In genomic region chr12:72940071-72940821, GRCm38 (mm10) we compare ENCODE assay signal across 10 mouse cellular contexts. TPM values are rescaled to one million over a fixed set of nuclear protein-coding genes. Genes with fewer than 3 reads are reported as not detected.
DNase-seq lines count a peak whose midpoint lies in the region; ATAC-seq and TF ChIP-seq lines count a peak whose summit lies in the region.
"Had no signal": no experiment of that assay in that cellular context is flagged by ENCODE, and none has a peak within 500 bp of the region (broad histone marks: within the 10 kb centered on the region; RNA-seq: fewer than 3 reads in every experiment).

Gene 4930447C04Rik, minus strand, starts transcription at chr12:72940774.

- H3K36me3 ChIP-seq in heart, embryonic 10.5 days, result no peaks in the 10 kb centered on the region
- H3K36me3 ChIP-seq in E14TG2a.4 (ENCODE audit: insufficient read depth, low read length), result no peaks in the 10 kb centered on the region
- H3K36me3 ChIP-seq in forebrain, embryonic 11.5 days (ENCODE audit: control insufficient read depth, insufficient read depth, low read length), result no peaks in the 10 kb centered on the region
- no peaks in the 10 kb centered on the region for H3K36me3 ChIP-seq in limb, embryonic 11.5 days (ENCODE audit: control insufficient read depth, insufficient read depth, low read length)

- peak within 1 kb of the TSS; percentile 52 for H3K4me3 ChIP-seq in heart, embryonic 10.5 days
- H3K4me3 ChIP-seq in E14TG2a.4 (replicated peaks; ENCODE audit: low read length), result peak within 1 kb of the TSS; percentile 81
- H3K4me3 ChIP-seq in forebrain, embryonic 11.5 days (ENCODE audit: low read depth, low read length), result peak within 1 kb of the TSS; percentile 14; the same call in 1 of the 2 replicates
- peak within 1 kb of the TSS; percentile 10 for H3K4me3 ChIP-seq in limb, embryonic 11.5 days (ENCODE audit: low read depth, low read length)

- peaks cover 18% of the 10 kb centered on the region for H3K4me1 ChIP-seq in heart, embryonic 10.5 days
- peaks cover 46% of the 10 kb centered on the region for H3K4me1 ChIP-seq in E14TG2a.4 (replicated peaks; ENCODE audit: low read depth, low read length)
- H3K4me1 ChIP-seq in forebrain, embryonic 11.5 days (replicated peaks; ENCODE audit: control insufficient read depth, insufficient read depth, low read length), result peaks cover 8% of the 10 kb centered on the region; the same call in 1 of the 2 replicates
- 0 out of 2 replicates have a peak, but pooled peaks cover under 1% of the 10 kb centered on the region for H3K4me1 ChIP-seq in limb, embryonic 11.5 days (ENCODE audit: control insufficient read depth, insufficient read depth, low read length)

- peaks cover 98% of the 10 kb centered on the region for H3K27me3 ChIP-seq in heart, embryonic 10.5 days (ENCODE audit: insufficient read depth, poor library complexity, severe bottlenecking)
- peaks cover 87% of the 10 kb centered on the region for H3K27me3 ChIP-seq in E14TG2a.4 (ENCODE audit: insufficient read depth, low read length)
- peaks cover 83% of the 10 kb centered on the region for H3K27me3 ChIP-seq in forebrain, embryonic 11.5 days (ENCODE audit: control insufficient read depth, insufficient read depth, low read length)
- H3K27me3 ChIP-seq in limb, embryonic 11.5 days (ENCODE audit: control insufficient read depth, insufficient read depth, low read length), result peaks cover 78% of the 10 kb centered on the region

- H3K9ac ChIP-seq in forebrain, embryonic 11.5 days (ENCODE audit: low read length), result no peak within 1 kb of the TSS
- H3K9ac ChIP-seq in limb, embryonic 11.5 days (ENCODE audit: low read length), result no peak within 1 kb of the TSS

- no peak within 1 kb of the TSS for H3K27ac ChIP-seq in heart, embryonic 10.5 days
- H3K27ac ChIP-seq in forebrain, embryonic 11.5 days (ENCODE audit: low read depth, low read length), result no peak within 1 kb of the TSS
- no peak within 1 kb of the TSS for H3K27ac ChIP-seq in limb, embryonic 11.5 days (replicated peaks; ENCODE audit: low read depth, low read length)
- H3K27ac ChIP-seq: macrophage had no signal

- H3K9me3 ChIP-seq in heart, embryonic 10.5 days, result no peaks in the 10 kb centered on the region
- no peaks in the 10 kb centered on the region for H3K9me3 ChIP-seq in E14TG2a.4 (ENCODE audit: low read length)
- H3K9me3 ChIP-seq in forebrain, embryonic 11.5 days (ENCODE audit: control insufficient read depth, low read length), result no peaks in the 10 kb centered on the region
- no peaks in the 10 kb centered on the region for H3K9me3 ChIP-seq in limb, embryonic 11.5 days (ENCODE audit: control insufficient read depth, low read length)

- TF ChIP-seq CTCF in E14TG2a.4 (conservative IDR thresholded peaks at IDR 0.05; ENCODE audit: low read length), result no peak

- peak within 1 kb of the TSS; percentile 37 for H3K4me2 ChIP-seq in forebrain, embryonic 11.5 days (ENCODE audit: low read depth, low read length, severe bottlenecking)
- H3K4me2 ChIP-seq in limb, embryonic 11.5 days (ENCODE audit: low read depth, severe bottlenecking), result peak within 1 kb of the TSS; percentile 28

- peak; percentile 76 for DNase-seq in heart, embryonic 10.5 days (ENCODE audit: low spot score)
- no peak for DNase-seq in heart, adult 18-20 months
- DNase-seq in forebrain, embryonic 11.5 days (ENCODE audit: low spot score), result peak; percentile 61
- peak; percentile 61 for DNase-seq in limb, embryonic 11.5 days (ENCODE audit: low spot score)
- no peak for DNase-seq in thymus, postnatal 10 days (ENCODE audit: low spot score in 2 of 2)
- DNase-seq in adipocyte (ENCODE audit: low spot score), result no peak
- no peak for DNase-seq in thymus, postnatal 25 days
- DNase-seq: kidney, postnatal 25 days had no signal

- ATAC-seq in forebrain, embryonic 11.5 days (replicated peaks; ENCODE audit: low FRiP score), result no peak; the same call in 1 of the 2 replicates
- no peak for ATAC-seq in limb, embryonic 11.5 days (ENCODE audit: insufficient number of reproducible peaks, low FRiP score, low TSS enrichment, low read depth)

- under 1% methylated on average over 39 of the region's 39 CpGs for WGBS in heart, embryonic 10.5 days
- 1% methylated on average over 39 of the region's 39 CpGs for WGBS in forebrain, embryonic 11.5 days
- under 1% methylated on average over 39 of the region's 39 CpGs for WGBS in limb, embryonic 11.5 days

RNA-seq across cellular contexts. Expression of gene 4930447C04Rik, which starts in this region (rescaled TPM):
- polyA plus RNA-seq in heart, embryonic 10.5 days (2016; fragmentation: Nextera tagmentation; extraction: Ambion mirVana), result 4.3 and 4.8 TPM in 2 replicates
- total RNA-seq in heart, adult 18-20 months (2021), result 1 to 10 TPM in 1 of 2 experiments, under 1 TPM in 1; 0.62 to 1.0 TPM
- 2.1 and 2.9 TPM in 2 replicates for polyA plus RNA-seq in forebrain, embryonic 11.5 days (2014; fragmentation: Nextera tagmentation; extraction: Ambion mirVana)
- polyA plus RNA-seq in limb, embryonic 11.5 days (2014; fragmentation: Nextera tagmentation; extraction: Ambion mirVana), result 2.6 and 4.1 TPM in 2 replicates
- polyA plus RNA-seq: macrophage had no signal

Comparison
In these comparisons a context has a peak if more than half of its experiments do, and no peak if none do; other contexts are left out.
1. DNase-seq: peak in heart, embryonic 10.5 days (single experiment), forebrain, embryonic 11.5 days (single experiment) and limb, embryonic 11.5 days (single experiment); none in heart, adult 18-20 months (0 of 2), thymus, postnatal 10 days (0 of 2), adipocyte (single experiment) and thymus, postnatal 25 days (single experiment).
2. H3K4me3 ChIP-seq: peak in every context shown above with its lines; median percentile 81 in E14TG2a.4; 52 in heart, embryonic 10.5 days; 14 in forebrain, embryonic 11.5 days; 10 in limb, embryonic 11.5 days.